24 mouse cellular contexts compared by ENCODE assay signal in the genomic region with DNA sequence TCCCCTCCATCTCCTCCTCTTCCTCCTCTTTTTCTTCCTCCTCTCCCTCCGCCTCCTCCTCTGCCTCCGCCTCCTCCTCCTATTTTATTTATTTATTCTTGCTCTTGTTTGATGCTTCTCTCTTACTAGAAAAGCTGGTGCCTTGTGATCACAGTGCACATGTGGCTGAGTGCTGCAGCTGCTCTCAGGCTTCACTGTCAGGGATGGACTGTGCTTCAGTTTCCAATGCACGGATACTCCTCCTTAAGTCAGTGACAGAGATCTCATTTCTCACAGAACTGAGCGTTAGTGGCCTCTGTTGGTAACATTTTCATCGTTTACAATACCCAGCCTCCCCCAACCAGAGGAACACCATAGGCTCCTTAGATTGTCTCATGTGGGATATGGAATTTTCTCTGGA.
DNase-seq lines count a peak whose midpoint lies in the region; ATAC-seq and TF ChIP-seq lines count a peak whose summit lies in the region.
"Had no signal": no experiment of that assay in that cellular context is flagged by ENCODE, and none has a peak within 500 bp of the region (broad histone marks: within the 10 kb centered on the region; RNA-seq: fewer than 3 reads in every experiment).

No protein-coding gene starts in this region.

- no peaks in the 10 kb centered on the region for H3K9me3 ChIP-seq in midbrain, embryonic 11.5 days (ENCODE audit: control insufficient read depth, low read length)
- no peaks in the 10 kb centered on the region for H3K9me3 ChIP-seq in midbrain, embryonic 15.5 days
- H3K9me3 ChIP-seq in limb, embryonic 10.5 days (replicated peaks) = no peaks in the 10 kb centered on the region
- H3K9me3 ChIP-seq in limb, embryonic 14.5 days (ENCODE audit: control insufficient read depth, low read length) = no peaks in the 10 kb centered on the region
- H3K9me3 ChIP-seq: embryonic facial prominence, embryonic 12.5 days; embryonic facial prominence, embryonic 15.5 days; forebrain, embryonic 13.5 days; forebrain, embryonic 15.5 days; G1E had no signal

- no peaks in the 10 kb centered on the region for H3K36me3 ChIP-seq in midbrain, embryonic 11.5 days (ENCODE audit: control insufficient read depth, insufficient read depth, low read length)
- H3K36me3 ChIP-seq in midbrain, embryonic 15.5 days (replicated peaks) = no peaks in the 10 kb centered on the region
- no peaks in the 10 kb centered on the region for H3K36me3 ChIP-seq in limb, embryonic 10.5 days
- peaks cover 9% of the 10 kb centered on the region for H3K36me3 ChIP-seq in limb, embryonic 14.5 days (ENCODE audit: control insufficient read depth, insufficient read depth, low read length)
- H3K36me3 ChIP-seq: forebrain, embryonic 15.5 days had no signal

- peak; percentile 49 for DNase-seq in midbrain, embryonic 11.5 days (ENCODE audit: low spot score, missing footprints)
- peak; percentile 3 for DNase-seq in limb, embryonic 10.5 days (ENCODE audit: low spot score)
- DNase-seq in limb, embryonic 14.5 days (ENCODE audit: low spot score) = no peak
- DNase-seq in Muller cell, postnatal 12 days (ENCODE audit: inconsistent ontology term) = no peak
- no peak for DNase-seq in right cerebral cortex, postnatal 10 days (ENCODE audit: low spot score in 2 of 2)
- DNase-seq: adrenal gland, adult 2 months; adrenal gland, postnatal 10 days; adrenal gland, postnatal 25 days; cerebellum, adult 11 months; cerebellum, adult 18-20 months; cerebellum, adult 8-10 months; cerebellum, postnatal 36 days; embryo, embryonic 11 days; forebrain, postnatal 0 days had no signal

- no peaks in the 10 kb centered on the region for H3K27me3 ChIP-seq in midbrain, embryonic 11.5 days (ENCODE audit: control insufficient read depth, insufficient read depth, low read length)
- H3K27me3 ChIP-seq in midbrain, embryonic 15.5 days (replicated peaks) = no peaks in the 10 kb centered on the region
- H3K27me3 ChIP-seq in limb, embryonic 10.5 days (ENCODE audit: low read depth, poor library complexity, severe bottlenecking) = no peaks in the 10 kb centered on the region
- H3K27me3 ChIP-seq in limb, embryonic 14.5 days (ENCODE audit: control insufficient read depth, insufficient read depth, low read length) = no peaks in the 10 kb centered on the region
- H3K27me3 ChIP-seq: CH12.LX; embryonic facial prominence, embryonic 12.5 days; embryonic facial prominence, embryonic 15.5 days; forebrain, embryonic 13.5 days; forebrain, embryonic 15.5 days had no signal

- H3K4me1 ChIP-seq in midbrain, embryonic 11.5 days (ENCODE audit: control insufficient read depth, insufficient read depth, low read length) = no peaks in the 10 kb centered on the region
- no peaks in the 10 kb centered on the region; the same call in 1 of the 2 replicates for H3K4me1 ChIP-seq in midbrain, embryonic 15.5 days
- H3K4me1 ChIP-seq in limb, embryonic 10.5 days = no peaks in the 10 kb centered on the region
- H3K4me1 ChIP-seq in limb, embryonic 14.5 days (ENCODE audit: control insufficient read depth, insufficient read depth, low read length) = no peaks in the 10 kb centered on the region
- H3K4me1 ChIP-seq: embryonic facial prominence, embryonic 12.5 days; embryonic facial prominence, embryonic 15.5 days; forebrain, embryonic 13.5 days had no signal

- no peak overlapping the region for H3K27ac ChIP-seq in midbrain, embryonic 11.5 days (ENCODE audit: low read depth, low read length)
- H3K27ac ChIP-seq in midbrain, embryonic 15.5 days = no peak overlapping the region
- H3K27ac ChIP-seq in limb, embryonic 10.5 days = no peak overlapping the region
- H3K27ac ChIP-seq in limb, embryonic 14.5 days (replicated peaks; ENCODE audit: low read depth, low read length) = no peak overlapping the region
- H3K27ac ChIP-seq: embryonic facial prominence, embryonic 12.5 days; embryonic facial prominence, embryonic 15.5 days; forebrain, embryonic 13.5 days; forebrain, embryonic 15.5 days had no signal

- H3K4me3 ChIP-seq in midbrain, embryonic 11.5 days (ENCODE audit: low read depth, low read length) = no peak overlapping the region
- no peak overlapping the region for H3K4me3 ChIP-seq in midbrain, embryonic 15.5 days
- H3K4me3 ChIP-seq in limb, embryonic 10.5 days = no peak overlapping the region
- H3K4me3 ChIP-seq in limb, embryonic 14.5 days (replicated peaks; ENCODE audit: low read length) = no peak overlapping the region
- H3K4me3 ChIP-seq: embryonic facial prominence, embryonic 12.5 days; embryonic facial prominence, embryonic 15.5 days; erythroblast, embryonic 14.5 days; forebrain, embryonic 13.5 days; forebrain, embryonic 15.5 days had no signal

- ATAC-seq in midbrain, embryonic 11.5 days (ENCODE audit: low FRiP score) = no peak
- no peak for ATAC-seq in midbrain, embryonic 15.5 days (replicated peaks)
- ATAC-seq in limb, embryonic 14.5 days (ENCODE audit: low FRiP score, low read depth) = 0 out of 2 replicates have a peak, but pooled peaks have one; percentile 50
- ATAC-seq in erythroid progenitor cell, adult 5-6 weeks (replicated peaks; ENCODE audit: low FRiP score, poor library complexity, severe bottlenecking) = no peak
- ATAC-seq: CD4-positive, CD25-positive, alpha-beta regulatory T cell, adult 4 months; forebrain, embryonic 13.5 days; forebrain, embryonic 15.5 days; forebrain, postnatal 0 days had no signal

- no peak overlapping the region for H3K9ac ChIP-seq in midbrain, embryonic 11.5 days (ENCODE audit: low read length)
- no peak overlapping the region for H3K9ac ChIP-seq in midbrain, embryonic 15.5 days
- H3K9ac ChIP-seq in limb, embryonic 14.5 days (ENCODE audit: low read depth, low read length, severe bottlenecking) = no peak overlapping the region
- H3K9ac ChIP-seq: embryonic facial prominence, embryonic 12.5 days; embryonic facial prominence, embryonic 15.5 days; forebrain, embryonic 13.5 days; forebrain, embryonic 15.5 days; forebrain, postnatal 0 days had no signal

- WGBS in midbrain, embryonic 11.5 days = 85% methylated on average over 5 of the region's 5 CpGs
- 79% methylated on average over 5 of the region's 5 CpGs for WGBS in midbrain, embryonic 15.5 days
- 78% methylated on average over 5 of the region's 5 CpGs for WGBS in limb, embryonic 10.5 days
- 78% methylated on average over 5 of the region's 5 CpGs for WGBS in limb, embryonic 14.5 days

- H3K4me2 ChIP-seq in midbrain, embryonic 11.5 days = no peak overlapping the region
- no peak overlapping the region for H3K4me2 ChIP-seq in midbrain, embryonic 15.5 days
- no peak overlapping the region for H3K4me2 ChIP-seq in limb, embryonic 14.5 days (replicated peaks; ENCODE audit: low read depth, low read length, severe bottlenecking)
- H3K4me2 ChIP-seq: embryonic facial prominence, embryonic 12.5 days; embryonic facial prominence, embryonic 15.5 days; forebrain, embryonic 13.5 days; forebrain, embryonic 15.5 days had no signal

- no peak for TF ChIP-seq POLR2A in limb, embryonic 14.5 days (IDR thresholded peaks at IDR 0.05; ENCODE audit: borderline replicate concordance, extremely low read depth, insufficient read depth, insufficient read length)

Comparison
In these comparisons a context has a peak if more than half of its experiments do, and no peak if none do; other contexts are left out.
1. DNase-seq: peak in midbrain, embryonic 11.5 days (single experiment) and limb, embryonic 10.5 days (single experiment); none in limb, embryonic 14.5 days (single experiment), Muller cell, postnatal 12 days (single experiment) and right cerebral cortex, postnatal 10 days (0 of 2).